Comparison of ENCODE assay signal across 15 mouse cellular contexts in genomic region chr13:99466064-99466463, GRCm38 (mm10). TPM values are rescaled to one million over a fixed set of nuclear protein-coding genes. Genes with fewer than 3 reads are reported as not detected.
DNase-seq lines count a peak whose midpoint lies in the region; ATAC-seq and TF ChIP-seq lines count a peak whose summit lies in the region.
"Had no signal": no experiment of that assay in that cellular context is flagged by ENCODE, and none has a peak within 500 bp of the region (broad histone marks: within the 10 kb centered on the region; RNA-seq: fewer than 3 reads in every experiment).

No protein-coding gene starts in this region.

- peaks cover 2% of the 10 kb centered on the region for H3K4me1 ChIP-seq in lung, embryonic 16.5 days (replicated peaks; ENCODE audit: control insufficient read depth, insufficient read depth, low read length)
- no peaks in the 10 kb centered on the region; the same call in 1 of the 2 replicates for H3K4me1 ChIP-seq in lung, adult 2 months (ENCODE audit: control insufficient read depth, insufficient read depth, low read length)
- H3K4me1 ChIP-seq in hindbrain, embryonic 15.5 days (replicated peaks) = peaks cover 61% of the 10 kb centered on the region
- 0 out of 2 replicates have a peak, but pooled peaks cover 2% of the 10 kb centered on the region for H3K4me1 ChIP-seq in intestine, embryonic 16.5 days (ENCODE audit: control insufficient read depth, insufficient read depth, low read length)

- no peak overlapping the region for H3K27ac ChIP-seq in lung, embryonic 16.5 days (ENCODE audit: low read length)
- no peak overlapping the region for H3K27ac ChIP-seq in hindbrain, embryonic 15.5 days (replicated peaks)
- H3K27ac ChIP-seq in intestine, embryonic 16.5 days (ENCODE audit: low read length) = no peak overlapping the region

- no peak overlapping the region for H3K9ac ChIP-seq in lung, embryonic 16.5 days (ENCODE audit: low read length)
- no peak overlapping the region for H3K9ac ChIP-seq in hindbrain, embryonic 15.5 days
- H3K9ac ChIP-seq in intestine, embryonic 16.5 days (ENCODE audit: low read depth, low read length) = no peak overlapping the region
- H3K9ac ChIP-seq: heart, embryonic 12.5 days had no signal

- H3K4me2 ChIP-seq in lung, embryonic 16.5 days (ENCODE audit: low read depth, low read length) = no peak overlapping the region
- H3K4me2 ChIP-seq in hindbrain, embryonic 15.5 days = no peak overlapping the region
- H3K4me2 ChIP-seq in intestine, embryonic 16.5 days (ENCODE audit: low read depth, low read length) = no peak overlapping the region
- H3K4me2 ChIP-seq: heart, embryonic 12.5 days had no signal

- no peak for TF ChIP-seq POLR2A in lung, adult 2 months (IDR thresholded peaks at IDR 0.05; ENCODE audit: borderline replicate concordance, extremely low read depth, low read depth, low read length)

- 60% methylated on average over 2 of the region's 2 CpGs for whole genome bisulfite sequencing in lung, embryonic 16.5 days
- 80% methylated on average over 2 of the region's 2 CpGs for WGBS in lung, adult 2 months
- WGBS in hindbrain, embryonic 15.5 days = 38% methylated on average over 2 of the region's 2 CpGs
- WGBS in intestine, embryonic 16.5 days = 63% methylated on average over 2 of the region's 2 CpGs

- intact Hi-C loops in heart, postnatal 36 days (cut with DNase I) = no loop called here

- no peaks in the 10 kb centered on the region for H3K27me3 ChIP-seq in lung, embryonic 16.5 days (ENCODE audit: control insufficient read depth, insufficient read depth, low read depth, low read length)
- no peaks in the 10 kb centered on the region for H3K27me3 ChIP-seq in hindbrain, embryonic 15.5 days
- no peaks in the 10 kb centered on the region for H3K27me3 ChIP-seq in intestine, embryonic 16.5 days (replicated peaks; ENCODE audit: control insufficient read depth, insufficient read depth, low read length)
- H3K27me3 ChIP-seq: heart, embryonic 12.5 days; Patski had no signal

- ATAC-seq in lung, embryonic 16.5 days (ENCODE audit: low read depth) = peak; percentile 67
- peak; percentile 59 for ATAC-seq in hindbrain, embryonic 15.5 days (ENCODE audit: low FRiP score, low read depth)
- no peak for ATAC-seq in intestine, embryonic 16.5 days
- ATAC-seq: lung, postnatal 0 days; Patski had no signal

- TF ChIP-seq CTCF in lung, adult 2 months (IDR thresholded peaks at IDR 0.05; ENCODE audit: insufficient read depth, low read length) = no peak

- peak; percentile 21 for DNase-seq in embryo, embryonic 10 days (ENCODE audit: low spot score)
- no peak for DNase-seq in embryo, embryonic 9.5 days (ENCODE audit: extremely low spot score)
- DNase-seq in lung, adult 2 months = no peak
- peak; percentile 57 for DNase-seq in retina, embryonic 14.5 days (ENCODE audit: low spot score)
- no peak for DNase-seq in heart, postnatal 36 days
- DNase-seq: cerebellum, adult 8-10 months; gastrocnemius, postnatal 25 days; kidney, adult 8-10 months; liver had no signal

- H3K9me3 ChIP-seq in lung, embryonic 16.5 days (ENCODE audit: control insufficient read depth, low read length) = no peaks in the 10 kb centered on the region
- no peaks in the 10 kb centered on the region for H3K9me3 ChIP-seq in hindbrain, embryonic 15.5 days
- H3K9me3 ChIP-seq in intestine, embryonic 16.5 days (ENCODE audit: control insufficient read depth, low read length) = no peaks in the 10 kb centered on the region
- H3K9me3 ChIP-seq: heart, embryonic 12.5 days had no signal

- no peaks in the 10 kb centered on the region for H3K36me3 ChIP-seq in lung, embryonic 16.5 days (ENCODE audit: control insufficient read depth, insufficient read depth, low read length)
- peaks cover 5% of the 10 kb centered on the region; the same call in 1 of the 2 replicates for H3K36me3 ChIP-seq in hindbrain, embryonic 15.5 days
- no peaks in the 10 kb centered on the region for H3K36me3 ChIP-seq in intestine, embryonic 16.5 days (ENCODE audit: control insufficient read depth, insufficient read depth, low read length)

- H3K4me3 ChIP-seq in lung, embryonic 16.5 days (ENCODE audit: low read length) = no peak overlapping the region
- no peak overlapping the region for H3K4me3 ChIP-seq in lung, adult 2 months (replicated peaks; ENCODE audit: extremely low read depth, low read depth, low read length)
- no peak overlapping the region for H3K4me3 ChIP-seq in hindbrain, embryonic 15.5 days
- no peak overlapping the region for H3K4me3 ChIP-seq in intestine, embryonic 16.5 days (ENCODE audit: low read length)
- H3K4me3 ChIP-seq: heart, embryonic 12.5 days had no signal

RNA-seq across cellular contexts. Expression of gene Map1b, which starts 50.3 kb away (rescaled TPM):
- 65.0 and 67.1 TPM in 2 replicates for polyA plus RNA-seq in lung, embryonic 16.5 days (2015; fragmentation: Nextera tagmentation; extraction: Ambion mirVana)
- 2.3 and 4.1 TPM in 2 replicates for polyA plus RNA-seq in lung, adult 2 months (2012; rRNA removed)
- 2,014 and 2,064 TPM in 2 replicates for polyA plus RNA-seq in hindbrain, embryonic 15.5 days (2015; fragmentation: Nextera tagmentation; extraction: Ambion mirVana)
- polyA plus RNA-seq in intestine, embryonic 16.5 days (2015; fragmentation: Nextera tagmentation; extraction: Ambion mirVana) = 81.4 and 91.4 TPM in 2 replicates
- 10 to 100 TPM; 11.8 to 14.4 TPM for total RNA-seq in heart, postnatal 36 days (2021)

Comparison
In these comparisons a context has a peak if more than half of its experiments do, and no peak if none do; other contexts are left out.
1. DNase-seq: peak in embryo, embryonic 10 days (single experiment) and retina, embryonic 14.5 days (single experiment); none in embryo, embryonic 9.5 days (single experiment), lung, adult 2 months (single experiment) and heart, postnatal 36 days (0 of 2).
2. RNA of gene Map1b, which starts 50.3 kb away (polyA plus RNA-seq): 2,014 to 2,064 TPM in hindbrain, embryonic 15.5 days; 81.4 to 91.4 TPM in intestine, embryonic 16.5 days, 65.0 to 67.1 TPM in lung, embryonic 16.5 days and 2.3 to 4.1 TPM in lung, adult 2 months; every median in the first group is over 10 times any median in the second.